Mouse (Mus musculus) hindbrain, postnatal 0 days (tissue): ENCODE data around the gene Gm11116. TPM values are rescaled to one million over a fixed set of nuclear protein-coding genes. Genes with fewer than 3 reads are reported as not detected.
"Not testable (repeated sequence)": the region's sequence is repeated elsewhere in the genome, so short reads cannot be mapped to it uniquely, and the experiment has no call there.

Experiments used
- ATAC-seq: fragments of 200-750 bp; cut with Nextera tagmentation; 2 replicates; pipeline ENCODE4 v1.8.0; 2017; ENCODE audit warnings: mild to moderate bottlenecking, moderate TSS enrichment, moderate library complexity
- DNase-seq: peaks from one replicate; pipeline ENCODE4 v3.0.0-alpha.2; 2015; ENCODE audit warnings: low spot score
- H3K27ac ChIP-seq: fragments of 300-500 bp; sonication (generic); 2 replicates; pipeline ENCODE4 v1.5.1; 2014; ENCODE audit warnings: mild to moderate bottlenecking
- H3K27me3 ChIP-seq: fragments of 300-500 bp; sonication (generic); 2 replicates; pipeline ENCODE4 v1.6.1; 2014; ENCODE audit warnings: low read length, mixed read lengths; ENCODE audit not compliant: insufficient read depth
- H3K36me3 ChIP-seq: fragments of 300-500 bp; sonication (generic); 2 replicates; pipeline ENCODE4 v1.6.1; 2014; ENCODE audit warnings: low read length, mixed read lengths; ENCODE audit not compliant: insufficient read depth
- H3K4me1 ChIP-seq: fragments of 300-500 bp; sonication (generic); 2 replicates; pipeline ENCODE4 v1.6.1; 2014; ENCODE audit warnings: antibody characterized with exemption, low read length, mixed read lengths; ENCODE audit not compliant: insufficient read depth
- H3K4me2 ChIP-seq: fragments of 300-500 bp; sonication (generic); 2 replicates; pipeline ENCODE4 v1.6.1; 2014; ENCODE audit warnings: low read depth, mild to moderate bottlenecking, low read length, moderate library complexity, mixed read lengths
- H3K4me3 ChIP-seq: fragments of 300-500 bp; sonication (generic); 2 replicates; pipeline ENCODE4 v1.5.1; 2014; ENCODE audit warnings: low read length
- H3K9ac ChIP-seq: fragments of 300-500 bp; sonication (generic); replicated peaks from 2 replicates; pipeline ENCODE4 v1.6.1; 2014; ENCODE audit warnings: mild to moderate bottlenecking, low read length, moderate library complexity, mixed read lengths
- H3K9me3 ChIP-seq: fragments of 300-500 bp; sonication (generic); 2 replicates; pipeline ENCODE4 v1.6.1; 2016; ENCODE audit warnings: low read length, mixed read lengths
- CTCF ChIP-seq: IDR thresholded peaks from 2 replicates; pipeline ENCODE4 v1.5.1; 2016; ENCODE audit warnings: antibody characterized with exemption, control low read depth, low read depth
- WGBS: fragments of 180-500 bp; shearing (Covaris S2); extraction: QIAGEN DNeasy Blood & Tissue Kit; methylation state at CpG from one replicate; pipeline ENCODE4 v1.1.7; 2014; 5-methylcytosine and 5-hydroxymethylcytosine counted together
- polyA plus RNA-seq: library from polyadenylated mRNA; unstranded; fragments of >200 nt; fragmentation: Nextera tagmentation; extraction: Ambion mirVana; gene quantifications from 2 replicates; pipeline ENCODE4 v1.2.1, GENCODE M21; 2015
- total RNA-seq: library from RNA; depleted of rRNA; stranded (reverse); fragments of >200 nt; gene quantifications from 2 replicates; pipeline ENCODE4 v1.2.3, GENCODE M21; 2014; rRNA removed

Gm11116 gene
- total RNA-seq (not detected in 2 replicates), polyA plus RNA-seq (not detected in 2 replicates)

GRCm38 (mm10) chr5:88111430-88111829, at the start of gene Gm11116:
Gm11116 (minus strand) TSS chr5:88111530.
- no peaks in the 10 kb centered on the region for H3K36me3 ChIP-seq
- H3K4me3 ChIP-seq, result no peak within 1 kb of the TSS
- ATAC-seq (no peak), DNase-seq (no peak)
- H3K27me3 ChIP-seq, result no peaks in the 10 kb centered on the region
- no peak for TF ChIP-seq CTCF
- H3K27ac ChIP-seq, result no peak within 1 kb of the TSS
- H3K9me3 ChIP-seq, result no peaks in the 10 kb centered on the region
- no peaks in the 10 kb centered on the region for H3K4me1 ChIP-seq
- H3K4me2 ChIP-seq, result no peak within 1 kb of the TSS
- 84% methylated on average over 1 of the region's 1 CpGs for WGBS
- H3K9ac ChIP-seq, result no peak within 1 kb of the TSS

GRCm38 (mm10) chr5:88153999-88154398, 42.7 kb upstream of the Gm11116 start, which contains the start of gene Gm11115:
Gm11115 (minus strand) TSS chr5:88154099.
- no peak for ATAC-seq
- Histone ChIP-seq H3K4me3 (no peak within 1 kb of the TSS), H3K27ac (no peak within 1 kb of the TSS), H3K27me3 (no peaks in the 10 kb centered on the region), H3K36me3 (no peaks in the 10 kb centered on the region), H3K9me3 (no peaks in the 10 kb centered on the region), H3K4me1 (no peaks in the 10 kb centered on the region), H3K4me2 (no peak within 1 kb of the TSS), H3K9ac (no peak within 1 kb of the TSS)
- TF ChIP-seq CTCF, result no peak
- no peak for DNase-seq

GRCm38 (mm10) chr5:88086256-88086655, 25.1 kb downstream of the Gm11116 start, which contains the start of gene Smr2:
Smr2 (plus strand) TSS chr5:88086556.
- DNase-seq, H3K9ac ChIP-seq, H3K9me3 ChIP-seq, H3K4me1 ChIP-seq, H3K4me2 ChIP-seq, H3K27ac ChIP-seq, H3K4me3 ChIP-seq, ATAC-seq, H3K27me3 ChIP-seq, H3K36me3 ChIP-seq: not testable (repeated sequence)

Other genes with a start within 250 kb of the Gm11116 start
- gene Odam, start 226.5 kb downstream of the Gm11116 start, total RNA-seq, result not detected in 2 replicates
- gene Odam, start 226.5 kb downstream of the Gm11116 start, polyA plus RNA-seq, result not detected in 2 replicates
- gene Csn3, start 186.0 kb downstream of the Gm11116 start, total RNA-seq, result not detected in 2 replicates
- gene Csn3, start 186.0 kb downstream of the Gm11116 start, polyA plus RNA-seq, result 0.20 TPM in 1 of 2 replicates, not detected in the other
- not detected in 2 replicates for gene 2310003L06Rik, start 142.1 kb downstream of the Gm11116 start, total RNA-seq
- gene 2310003L06Rik, start 142.1 kb downstream of the Gm11116 start, polyA plus RNA-seq, result not detected in 2 replicates
- gene Gm28434, start 142.0 kb downstream of the Gm11116 start, total RNA-seq, result not detected in 2 replicates
- gene Gm28434, start 142.0 kb downstream of the Gm11116 start, polyA plus RNA-seq, result 0.33 TPM in 1 of 2 replicates, not detected in the other
- gene Cabs1, start 132.1 kb downstream of the Gm11116 start, total RNA-seq, result not detected in 2 replicates
- gene Cabs1, start 132.1 kb downstream of the Gm11116 start, polyA plus RNA-seq, result not detected in 2 replicates
- gene Smr3a, start 109.0 kb downstream of the Gm11116 start, total RNA-seq, result not detected in 2 replicates
- 0.50 TPM in 1 of 2 replicates, not detected in the other for gene Smr3a, start 109.0 kb downstream of the Gm11116 start, polyA plus RNA-seq
- not detected in 2 replicates for gene Smr2, start 25.0 kb downstream of the Gm11116 start, total RNA-seq
- gene Smr2, start 25.0 kb downstream of the Gm11116 start, polyA plus RNA-seq, result not detected in 2 replicates
- not detected in 2 replicates for gene Gm11115, start 42.6 kb upstream of the Gm11116 start, total RNA-seq
- gene Gm11115, start 42.6 kb upstream of the Gm11116 start, polyA plus RNA-seq, result not detected in 2 replicates
- gene Gm7714, start 157.4 kb upstream of the Gm11116 start, total RNA-seq, result not detected in 2 replicates
- not detected in 2 replicates for gene Gm7714, start 157.4 kb upstream of the Gm11116 start, polyA plus RNA-seq
- gene Prol1, start 205.8 kb upstream of the Gm11116 start, total RNA-seq, result not detected in 2 replicates
- gene Prol1, start 205.8 kb upstream of the Gm11116 start, polyA plus RNA-seq, result not detected in 2 replicates